Mouse (Mus musculus) frontal cortex, postnatal 10 days (tissue): ENCODE measurements around the gene Hivep1.

Experiments
- DNase-seq, 2 experiments: peaks; one replicate each; pipeline ENCODE4 v3.0.0; 2022; ENCODE audit warnings: low spot score in 2 of 2, mixed read lengths in 1 of 2

Hivep1 gene

DNA sequence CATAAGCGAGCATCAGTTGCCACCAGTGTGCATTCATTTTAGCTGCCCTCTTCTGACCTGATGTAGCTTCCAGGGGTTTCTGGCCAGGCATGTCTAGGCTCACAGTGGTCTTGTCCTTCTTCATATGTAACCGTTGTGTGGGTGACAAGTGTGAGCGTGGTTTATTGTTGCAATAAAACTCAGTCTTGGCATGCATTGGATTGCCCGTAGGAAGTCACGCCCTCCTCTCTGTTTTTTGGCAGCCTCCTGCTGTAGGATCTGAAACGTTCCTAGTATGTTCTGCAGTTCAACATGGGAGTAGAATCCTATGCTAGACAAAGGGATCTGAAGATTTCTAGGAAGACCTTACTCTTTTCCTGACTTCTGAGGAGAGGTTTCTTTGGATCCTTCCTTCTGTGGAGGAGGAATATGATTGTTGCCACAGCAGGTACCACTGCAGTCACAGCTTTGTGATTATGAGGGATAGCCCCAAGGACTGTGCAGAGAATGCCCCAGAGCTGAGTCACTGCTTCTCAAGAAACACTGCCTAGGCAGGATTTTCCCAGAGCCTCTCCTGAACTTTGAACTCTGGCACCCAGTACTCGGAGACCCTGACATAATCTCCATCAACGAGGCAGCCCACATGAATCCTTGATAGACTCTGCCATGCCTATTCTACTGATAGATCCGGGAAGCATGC lies 182.1 kb downstream of the Hivep1 start:
- no peak for DNase-seq

- DNase-seq = no peak
These were observed 186.7 kb downstream of the Hivep1 start for GRCm38 (mm10) chr13:42238520-42238919.

- no peak for DNase-seq
These were observed 190.3 kb downstream of the Hivep1 start for GRCm38 (mm10) chr13:42242131-42242530.
